Mouse (Mus musculus) brain, embryonic 14.5 days (tissue): ENCODE results near the gene Aimp1.

Experiments used
- CTCF ChIP-seq: fragments of 200-500 bp; IDR thresholded peaks from 2 replicates; pipeline ENCODE4 v1.5.1; 2012; ENCODE audit warnings: inconsistent platforms, mild to moderate bottlenecking, moderate library complexity, borderline replicate concordance; ENCODE audit not compliant: insufficient read depth, insufficient read length; ENCODE audit errors: extremely low read depth
- POLR2A ChIP-seq: fragments of 200-500 bp; IDR thresholded peaks from 2 replicates; pipeline ENCODE4 v1.6.1; 2012; ENCODE audit warnings: mild to moderate bottlenecking, inconsistent platforms, borderline replicate concordance; ENCODE audit not compliant: poor library complexity, insufficient read depth, insufficient read length, severe bottlenecking; ENCODE audit errors: extremely low read depth

DNA sequence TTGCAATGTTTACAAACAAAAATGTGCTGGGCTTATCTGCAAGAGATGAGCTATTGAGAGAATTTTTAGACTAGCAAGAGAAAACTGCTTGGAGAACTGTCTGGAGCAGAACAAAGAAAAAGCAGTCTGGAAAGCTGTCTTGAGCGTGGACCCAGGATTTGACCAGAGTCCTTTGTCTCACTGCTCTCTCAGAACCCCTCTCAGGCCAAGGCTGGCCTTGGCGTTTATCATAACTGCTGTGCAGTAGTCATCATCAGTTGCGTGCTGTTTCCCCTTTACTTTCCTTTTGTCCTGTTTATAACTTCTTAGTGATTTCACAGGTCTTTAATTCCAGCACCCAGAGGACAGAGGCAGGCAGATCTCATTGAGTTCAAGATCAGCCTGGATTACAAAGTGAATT lies 20.0 kb upstream of the Aimp1 start:
- TF ChIP-seq CTCF (no peak), POLR2A (no peak)
